Mouse (Mus musculus): Measurements from ENCODE around the gene Fmnl1.
A peak's percentile ranks its signal among the peaks of the same experiment; 100 is the strongest.

The Fmnl1 gene

DNA sequence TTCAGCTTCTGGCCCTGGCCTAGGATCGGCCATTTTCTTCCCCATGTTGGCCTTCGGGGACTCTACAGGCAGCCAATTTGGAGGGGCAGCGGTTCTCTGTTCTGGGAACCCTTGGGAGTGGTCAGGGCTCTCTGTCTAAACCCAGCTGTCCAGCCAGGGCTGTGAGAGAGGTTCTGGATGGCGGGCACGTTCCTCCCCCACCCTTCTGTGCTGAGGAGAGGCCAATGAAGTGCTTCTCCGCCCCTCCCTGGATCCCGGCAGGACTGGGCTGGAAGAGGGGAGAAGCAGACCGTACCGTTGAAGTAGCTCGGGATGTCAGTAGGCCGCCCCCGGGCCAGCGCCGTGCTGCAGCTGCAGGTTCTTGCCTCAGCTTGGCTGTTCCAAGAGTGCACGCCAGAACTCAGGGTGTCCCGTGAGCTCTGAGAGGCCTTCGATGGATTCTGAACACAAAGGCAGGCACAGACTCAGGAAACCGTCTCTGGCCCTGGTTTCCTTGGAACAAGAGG is 53.1 kb downstream of the Fmnl1 start:
- DNase-seq: no peak

DNA sequence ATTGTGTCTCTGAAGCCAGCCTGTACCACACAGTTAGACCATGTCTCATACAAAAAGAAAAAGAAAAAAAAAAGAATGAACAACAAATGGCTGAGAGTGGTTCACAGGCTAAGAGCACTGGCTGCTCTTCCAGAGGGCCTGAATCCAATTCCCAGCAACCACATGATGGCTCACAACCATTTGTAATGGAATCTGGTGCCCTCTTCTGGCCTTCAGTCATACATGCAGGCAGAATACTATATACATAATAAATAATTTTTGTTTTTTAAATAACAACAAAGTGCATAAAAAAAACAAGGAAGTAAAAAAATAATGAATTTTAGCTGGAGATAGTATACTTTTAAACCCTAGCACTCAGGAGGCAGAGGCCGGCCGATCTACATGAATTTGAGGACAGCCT is 58.7 kb downstream of the Fmnl1 start:
- DNase-seq: no peak

DNA sequence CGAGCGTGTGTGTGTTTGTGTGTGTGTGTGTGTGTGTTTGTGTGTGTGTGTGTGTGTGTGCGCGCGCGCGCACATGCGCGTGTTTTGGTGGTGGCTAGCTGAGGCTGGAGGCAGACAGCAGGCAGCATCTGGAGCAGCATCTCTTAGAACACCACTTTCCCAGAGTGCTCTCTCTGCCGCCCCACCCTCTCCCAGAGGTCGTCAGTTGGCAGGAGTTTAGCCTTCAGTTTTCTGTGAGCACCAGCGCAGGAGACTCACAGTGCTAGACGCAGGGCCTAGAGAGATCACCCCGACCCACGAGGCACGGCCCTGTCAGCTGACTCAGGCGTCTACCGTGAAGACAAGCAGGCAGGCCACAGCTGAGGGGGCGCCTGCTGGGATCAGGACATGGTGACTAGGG is 59.7 kb downstream of the Fmnl1 start:
- no peak for DNase-seq

DNA sequence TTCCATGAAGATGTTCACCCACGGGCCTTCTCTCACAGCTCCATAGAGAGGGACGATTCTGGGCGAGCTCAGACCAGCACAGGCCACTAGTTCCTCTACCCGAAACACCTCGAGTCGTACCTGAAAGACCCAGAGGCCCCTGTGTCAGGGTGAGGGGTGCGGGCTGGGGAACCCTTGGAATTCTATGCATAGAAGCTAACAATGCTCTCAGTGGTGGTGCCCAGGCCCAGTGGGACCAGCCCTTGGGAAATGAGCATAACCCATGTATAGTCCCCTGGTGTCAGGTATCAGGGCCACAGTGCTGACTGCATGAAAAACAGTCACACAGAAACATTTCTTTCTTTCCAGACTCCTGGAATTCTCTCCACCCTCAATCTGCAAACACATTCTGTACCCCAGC is 60.5 kb downstream of the Fmnl1 start:
- DNase-seq: no peak

DNA sequence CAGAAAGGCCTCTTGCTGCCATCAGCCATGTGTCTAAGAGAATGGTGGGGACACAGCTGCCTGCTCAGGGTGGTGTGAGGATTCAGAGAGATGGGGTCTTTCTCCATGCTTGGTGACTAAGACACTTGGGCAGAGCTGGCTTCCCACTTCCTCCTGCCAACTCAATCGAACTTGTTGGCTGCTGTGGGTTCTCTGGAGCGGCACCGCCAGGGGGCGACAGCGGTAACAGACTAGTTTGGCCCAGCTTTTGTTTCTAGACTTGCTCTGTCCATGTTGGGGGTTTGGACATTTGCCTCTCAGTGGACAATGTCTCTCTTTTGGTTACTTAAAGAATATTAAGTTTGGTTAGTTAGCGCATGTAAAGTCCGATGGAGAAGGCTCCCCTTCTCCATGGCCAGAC is 62.1 kb downstream of the Fmnl1 start:
- DNase-seq: peak; percentile 93

DNA sequence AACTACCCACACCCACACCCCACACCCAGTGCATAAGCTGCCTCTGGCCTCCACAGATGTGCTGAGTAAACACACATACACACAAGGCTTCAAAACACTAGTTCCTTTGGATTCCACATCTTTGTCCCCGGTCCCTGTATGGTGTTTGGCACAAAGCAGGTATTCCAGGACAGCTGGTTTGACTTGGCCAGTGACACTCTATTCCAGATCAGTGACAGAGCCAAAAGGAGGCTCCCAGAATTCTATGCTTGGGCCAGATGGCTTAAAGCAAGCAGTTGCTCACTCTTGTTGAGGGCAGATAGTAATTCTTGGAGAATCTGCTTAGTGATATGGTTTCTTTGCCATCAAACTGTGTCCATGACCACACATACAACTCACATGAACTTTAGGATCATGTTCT is 63.5 kb downstream of the Fmnl1 start:
- DNase-seq: no peak

DNA sequence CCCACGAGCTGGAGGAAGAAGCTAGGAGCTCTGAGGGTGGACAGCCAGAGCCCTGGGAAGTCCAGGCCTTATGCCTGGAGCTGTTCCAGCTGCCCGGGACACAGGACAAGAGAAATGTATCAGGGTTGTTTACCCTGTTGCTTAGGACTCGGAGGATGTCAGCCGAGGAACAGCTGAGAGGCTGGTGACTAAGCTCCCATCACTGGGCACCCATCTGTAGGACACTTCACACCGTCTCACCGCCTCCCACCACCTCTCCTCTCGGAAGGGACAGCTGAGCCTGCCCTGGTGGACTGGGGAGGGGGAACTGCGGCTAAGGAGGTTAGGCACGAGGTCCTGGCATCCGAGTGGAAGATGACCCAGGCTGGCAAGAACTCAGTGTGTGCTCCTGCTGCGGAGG is 64.8 kb downstream of the Fmnl1 start:
- DNase-seq: peak; percentile 48

DNA sequence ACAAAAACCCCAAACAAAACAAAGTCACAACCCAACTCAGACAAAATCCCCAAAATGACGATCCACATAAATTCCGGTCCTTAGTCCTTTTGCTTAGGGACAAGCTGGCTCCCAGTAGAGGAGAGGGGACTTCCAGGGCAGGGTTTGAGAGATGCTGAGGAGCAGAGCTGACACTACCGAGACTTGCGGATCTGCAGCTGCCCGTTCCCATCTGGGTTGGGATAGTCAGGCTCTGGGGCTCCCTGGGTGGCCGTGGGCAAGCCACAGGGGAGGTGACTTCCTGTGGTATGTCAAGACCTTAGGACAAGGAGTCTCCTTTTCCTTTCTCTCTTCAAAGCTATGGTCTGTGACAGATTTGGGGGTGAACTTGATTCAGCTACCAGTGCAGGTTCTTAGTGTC is 65.5 kb downstream of the Fmnl1 start:
- no peak for DNase-seq

DNA sequence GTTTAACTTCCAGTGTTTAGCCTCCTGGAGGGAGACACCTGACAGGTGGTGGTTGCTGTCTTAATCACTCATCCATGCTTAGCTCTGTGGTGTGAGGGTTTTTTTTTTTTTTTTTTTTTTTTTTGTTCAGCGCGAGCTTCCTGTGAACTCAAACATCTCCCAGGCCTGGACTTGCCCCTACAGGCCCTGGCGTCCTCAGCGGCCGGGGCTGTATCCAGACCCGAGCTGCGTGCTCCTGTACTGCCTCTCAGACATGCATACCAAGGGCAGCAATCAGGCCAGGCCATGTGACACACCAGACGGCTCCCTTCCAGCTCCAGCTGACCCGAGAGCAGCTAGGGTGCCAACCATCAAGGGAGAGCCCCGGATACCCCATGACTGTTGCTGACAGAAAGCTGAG is 66.0 kb downstream of the Fmnl1 start:
- DNase-seq: no peak

DNA sequence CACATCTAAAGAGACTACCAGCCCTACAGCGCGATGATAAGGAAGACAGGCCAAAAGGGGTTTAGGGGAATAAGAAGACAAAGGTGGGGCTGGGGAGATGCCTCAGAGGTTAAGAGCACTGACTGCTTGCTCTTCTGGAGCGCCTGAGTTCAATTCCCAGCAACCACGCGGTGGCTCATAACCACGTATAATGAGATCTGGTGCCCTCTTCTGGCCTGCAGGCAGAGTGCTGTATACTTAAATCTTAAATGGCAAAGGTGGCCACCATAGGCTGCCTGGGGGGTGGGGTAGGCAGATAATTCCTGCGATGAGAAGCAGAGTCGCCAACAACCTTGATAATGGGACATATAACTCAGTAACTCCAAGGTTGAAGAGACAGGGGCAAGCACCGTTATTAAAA is 66.8 kb downstream of the Fmnl1 start:
- DNase-seq: no peak

DNA sequence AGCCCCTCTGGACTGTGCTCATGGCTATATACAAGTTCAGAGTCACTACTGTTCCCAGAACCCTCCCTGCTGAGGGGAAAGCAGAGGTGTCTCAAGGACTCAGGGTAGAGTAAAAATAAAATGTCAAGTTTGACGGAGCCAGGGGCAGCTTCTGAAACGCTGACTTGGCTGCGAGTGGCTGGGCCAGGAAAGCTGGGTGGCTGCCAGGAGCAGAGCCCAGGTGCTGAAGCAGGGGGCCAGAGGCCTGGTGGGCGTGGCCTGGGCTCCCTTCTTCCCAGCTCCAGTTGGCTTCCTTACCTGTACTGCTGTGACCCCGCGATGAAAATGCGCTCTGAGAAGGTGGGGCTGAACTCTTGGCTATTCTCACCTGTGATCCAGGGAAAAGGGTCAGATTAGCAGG is 69.8 kb downstream of the Fmnl1 start:
- DNase-seq: no peak

DNA sequence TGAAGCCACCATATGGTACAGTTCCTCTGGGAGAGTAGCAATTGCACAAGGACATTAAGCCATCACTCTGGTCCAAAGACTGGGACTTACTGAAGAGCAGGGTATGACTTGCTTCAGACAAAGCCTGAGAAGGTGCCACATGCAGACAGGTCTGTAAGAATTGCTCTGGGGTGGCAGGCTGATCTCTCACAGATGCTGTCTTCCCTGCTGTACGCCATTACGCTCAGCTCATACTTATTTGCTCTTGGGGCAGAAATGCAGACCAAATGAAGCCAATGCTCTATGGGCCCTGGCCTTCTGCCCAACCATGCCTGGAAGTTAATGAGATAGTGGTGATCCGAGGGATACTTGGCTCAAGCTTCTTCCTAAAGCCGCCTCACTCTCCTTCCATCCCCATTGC is 73.9 kb downstream of the Fmnl1 start:
- DNase-seq: no peak

DNA sequence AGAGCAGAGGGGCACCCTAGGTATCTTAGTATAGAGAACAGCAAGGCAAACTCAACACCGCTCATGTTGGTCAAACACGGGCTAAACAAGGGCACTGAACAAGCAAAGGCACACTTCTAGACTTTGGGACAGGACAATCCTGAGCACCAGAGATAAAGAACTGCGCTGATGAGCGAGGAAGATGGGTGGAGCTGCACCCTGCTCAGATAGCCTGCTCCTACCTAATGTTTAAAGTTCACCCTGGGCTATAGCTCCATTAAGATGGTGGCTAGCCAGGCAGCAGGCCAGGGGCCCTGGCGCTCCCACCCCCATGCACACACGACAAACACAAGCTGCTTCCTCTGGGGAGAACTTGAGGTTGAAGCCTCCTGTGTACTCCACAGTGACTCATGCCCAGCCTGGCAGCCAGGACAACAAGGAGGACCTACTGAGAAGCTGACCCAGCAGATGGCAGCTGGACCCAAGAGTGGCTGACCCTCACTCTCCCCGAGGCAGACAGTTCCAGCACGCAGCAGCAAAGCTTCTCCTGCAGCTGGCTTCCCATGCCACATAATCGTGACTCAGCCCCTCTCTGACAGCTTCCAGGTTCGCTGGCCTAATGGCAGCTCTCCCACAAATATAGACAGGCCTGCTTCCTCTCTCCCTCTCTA is 75.3 kb downstream of the Fmnl1 start:
- DNase-seq: peak; percentile 41

DNA sequence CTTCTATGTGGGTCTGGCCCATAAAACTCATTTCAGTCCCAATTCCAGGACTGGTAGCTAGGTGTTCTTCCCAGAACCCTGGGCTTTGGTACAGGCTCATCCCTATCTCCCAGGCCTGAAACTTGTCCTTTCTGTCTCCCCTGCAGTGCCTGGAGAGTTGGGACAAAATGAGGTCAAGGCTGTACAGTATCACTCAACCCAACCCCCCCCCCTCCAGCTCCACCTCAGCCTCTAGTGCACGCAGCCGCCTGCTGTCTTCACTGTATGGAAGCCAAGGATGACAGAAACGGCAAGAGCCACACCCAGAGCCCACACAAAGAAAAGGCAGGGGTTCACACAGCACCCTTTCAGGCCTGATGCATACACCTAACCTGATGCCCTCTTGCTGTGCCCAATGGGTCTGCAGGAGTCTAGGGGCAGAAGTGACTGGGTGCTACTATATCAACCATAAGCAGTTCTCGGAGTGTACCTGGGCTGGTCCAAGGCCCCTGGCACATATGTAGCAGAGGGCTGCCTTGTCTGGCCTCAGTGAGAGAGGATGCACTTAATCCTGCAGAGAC is 75.9 kb downstream of the Fmnl1 start:
- no peak for DNase-seq

DNA sequence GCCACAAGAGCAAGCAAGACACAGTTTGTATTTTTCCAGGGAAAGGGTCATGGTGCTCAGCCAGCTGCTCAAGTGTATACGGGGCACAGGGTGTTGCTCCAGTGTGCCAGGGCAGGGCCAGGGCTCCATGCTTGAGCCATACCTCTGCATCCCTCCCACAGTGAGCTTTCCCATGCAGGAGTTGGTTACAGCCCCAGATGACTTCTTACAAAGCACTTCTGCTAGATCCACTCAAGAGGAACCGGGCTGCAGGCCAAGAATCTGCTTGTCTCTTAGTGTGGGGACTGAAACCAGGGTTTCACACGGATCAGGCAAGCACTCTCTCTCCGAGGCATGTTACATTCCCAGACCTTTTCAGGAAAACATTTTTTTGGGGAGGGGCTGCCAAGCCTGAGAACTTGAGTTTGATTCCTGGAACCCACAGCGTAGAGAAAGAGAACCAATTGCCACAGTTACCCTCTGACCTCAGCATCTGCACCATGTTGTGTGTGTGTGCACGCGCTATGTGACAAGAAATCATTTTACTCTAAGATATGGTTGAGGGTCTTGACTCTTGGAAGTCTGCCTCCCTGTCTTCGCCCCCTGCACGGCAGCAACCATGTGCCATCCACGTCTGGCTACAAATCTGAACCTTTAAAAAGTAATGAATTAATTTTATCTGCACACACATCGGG is 76.7 kb downstream of the Fmnl1 start:
- DNase-seq: peak; percentile 93
